ENCODE assay signal across 9 mouse cellular contexts in the genomic region with DNA sequence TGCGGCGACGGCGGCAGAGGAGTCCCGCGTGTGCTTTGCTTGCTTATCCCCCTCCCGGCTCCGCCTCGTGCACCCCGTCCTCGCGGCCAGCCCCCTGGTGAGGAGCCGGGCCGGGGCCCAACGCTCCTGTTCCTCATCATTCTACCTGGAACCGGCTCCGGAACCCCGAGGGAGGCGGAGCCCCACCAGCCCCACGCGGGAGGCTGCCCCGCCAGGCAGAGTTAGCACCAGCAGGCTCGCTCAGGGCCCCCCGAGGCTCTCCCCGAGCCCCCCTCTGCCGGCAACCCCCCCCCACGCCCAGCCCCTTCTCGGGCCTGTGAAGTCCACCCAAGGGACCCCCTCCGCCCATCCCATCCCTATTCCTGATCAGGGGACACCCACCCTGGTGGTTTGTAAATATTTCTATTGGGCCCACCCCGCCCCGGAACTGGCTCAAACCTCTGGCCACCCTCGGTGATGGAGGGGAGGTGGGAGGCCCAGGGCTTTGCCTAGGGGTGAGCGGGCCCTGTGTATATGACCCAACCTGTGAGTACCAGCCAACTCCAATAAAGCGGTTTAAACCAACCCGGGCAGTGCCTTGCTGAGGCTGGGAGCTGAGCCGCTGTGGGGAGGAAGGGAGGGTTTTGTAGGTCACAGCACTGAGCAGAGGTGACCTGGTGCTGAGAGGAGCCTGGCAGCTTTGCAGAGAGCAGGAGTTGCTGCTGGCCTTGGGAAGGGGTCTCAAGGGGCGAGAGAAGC. TPM values are rescaled to one million over a fixed set of nuclear protein-coding genes. Genes with fewer than 3 reads are reported as not detected.
DNase-seq lines count a peak whose midpoint lies in the region; ATAC-seq lines count a peak whose summit lies in the region.
"Had no signal": no experiment of that assay in that cellular context is flagged by ENCODE, and none has a peak within 500 bp of the region (broad histone marks: within the 10 kb centered on the region; RNA-seq: fewer than 3 reads in every experiment).

No protein-coding gene starts in this region.

- peaks cover 24% of the 10 kb centered on the region for H3K27me3 ChIP-seq in hindbrain, embryonic 11.5 days (ENCODE audit: control insufficient read depth, insufficient read depth, low read length)
- peaks cover 28% of the 10 kb centered on the region for H3K27me3 ChIP-seq in limb, embryonic 15.5 days

- H3K9me3 ChIP-seq in hindbrain, embryonic 11.5 days (ENCODE audit: control insufficient read depth, low read length), result no peaks in the 10 kb centered on the region
- H3K9me3 ChIP-seq in limb, embryonic 15.5 days, result no peaks in the 10 kb centered on the region

- DNase-seq in cerebellum, adult 11-12 months, result peak; percentile 27
- no peak for DNase-seq in cerebellum, adult 11 months
- peak; percentile 23 to 27 for DNase-seq in cerebellum, postnatal 25 days
- DNase-seq in hindbrain, embryonic 11.5 days (ENCODE audit: low spot score), result no peak
- DNase-seq in ovary, postnatal 36 days (ENCODE audit: low spot score), result no peak
- no peak for DNase-seq in layer of hippocampus, adult 18-20 months (ENCODE audit: low spot score in 2 of 2)
- DNase-seq in spleen, postnatal 14 days (ENCODE audit: low spot score in 2 of 2), result no peak

- peak overlapping the region; percentile 70 for H3K9ac ChIP-seq in hindbrain, embryonic 11.5 days (ENCODE audit: low read depth, low read length)
- H3K9ac ChIP-seq in limb, embryonic 15.5 days, result peak overlapping the region; percentile 55

- WGBS in hindbrain, embryonic 11.5 days, result 15% methylated on average over 21 of the region's 37 CpGs
- 10% methylated on average over 35 of the region's 37 CpGs for WGBS in limb, embryonic 15.5 days

- H3K4me3 ChIP-seq in hindbrain, embryonic 11.5 days (ENCODE audit: low read depth, low read length), result peak overlapping the region; percentile 41
- peak overlapping the region; percentile 54 for H3K4me3 ChIP-seq in limb, embryonic 15.5 days

- H3K4me1 ChIP-seq in hindbrain, embryonic 11.5 days (replicated peaks; ENCODE audit: control insufficient read depth, insufficient read depth, low read length), result peaks cover 13% of the 10 kb centered on the region
- peaks cover 29% of the 10 kb centered on the region for H3K4me1 ChIP-seq in limb, embryonic 15.5 days

- H3K27ac ChIP-seq in hindbrain, embryonic 11.5 days (ENCODE audit: low read depth, low read length), result no peak overlapping the region
- peak overlapping the region; percentile 63 for H3K27ac ChIP-seq in limb, embryonic 15.5 days

- peak; percentile 16 for ATAC-seq in hindbrain, embryonic 11.5 days (ENCODE audit: low FRiP score)
- peak; percentile 42 for ATAC-seq in limb, embryonic 15.5 days (ENCODE audit: insufficient number of reproducible peaks, low FRiP score, low TSS enrichment, low read depth)

- H3K36me3 ChIP-seq in hindbrain, embryonic 11.5 days (ENCODE audit: control insufficient read depth, insufficient read depth, low read length), result no peaks in the 10 kb centered on the region
- H3K36me3 ChIP-seq in limb, embryonic 15.5 days, result no peaks in the 10 kb centered on the region

- peak overlapping the region; percentile 92 for H3K4me2 ChIP-seq in hindbrain, embryonic 11.5 days (replicated peaks; ENCODE audit: low read depth, low read length)
- H3K4me2 ChIP-seq in limb, embryonic 15.5 days, result peak overlapping the region; percentile 98

RNA-seq across cellular contexts. Expression of gene Vstm2l, which starts 29.9 kb away (rescaled TPM):
- 4.5 and 6.4 TPM in 2 replicates for polyA plus RNA-seq in hindbrain, embryonic 11.5 days (2014; fragmentation: Nextera tagmentation; extraction: Ambion mirVana)
- 0.10 TPM in 1 of 2 replicates, not detected in the other for polyA plus RNA-seq in limb, embryonic 15.5 days (2015; fragmentation: Nextera tagmentation; extraction: Ambion mirVana)
- 100 to 1,000 TPM; 126 to 132 TPM for total RNA-seq in layer of hippocampus, adult 18-20 months (2021)
- polyA plus RNA-seq: erythroblast, embryonic 14.5 days had no signal

Comparison
In these comparisons a context has a peak if more than half of its experiments do, and no peak if none do; other contexts are left out.
1. DNase-seq: peak in cerebellum, adult 11-12 months (single experiment) and cerebellum, postnatal 25 days (2 of 2); none in cerebellum, adult 11 months (single experiment), hindbrain, embryonic 11.5 days (single experiment), ovary, postnatal 36 days (single experiment), layer of hippocampus, adult 18-20 months (0 of 2) and spleen, postnatal 14 days (0 of 2).